Mouse (Mus musculus) myocyte (in vitro differentiated cells): ENCODE measurements around the gene Ticrr. TPM values are rescaled to one million over a fixed set of nuclear protein-coding genes. Genes with fewer than 3 reads are reported as not detected.

Experiments
- H3K27me3 ChIP-seq: one replicate; pipeline ENCODE4 v1.6.1; 2011; ENCODE audit not compliant: control insufficient read depth, insufficient read depth, insufficient read length
- H3K36me3 ChIP-seq: one replicate; pipeline ENCODE4 v1.6.1; 2011; ENCODE audit not compliant: control insufficient read depth, insufficient read depth
- H3K4me2 ChIP-seq: one replicate; pipeline ENCODE4 v1.6.1; 2011; ENCODE audit warnings: low read depth, control low read depth
- H3K4me3 ChIP-seq: one replicate; pipeline ENCODE4 v1.5.1; 2011; ENCODE audit warnings: mild to moderate bottlenecking, control low read depth, moderate library complexity
- H3K79me2 ChIP-seq: one replicate; pipeline ENCODE4 v1.6.1; 2011; ENCODE audit not compliant: control insufficient read depth, insufficient read depth
- H3ac ChIP-seq: one replicate; pipeline ENCODE4 v1.6.1; 2011; ENCODE audit not compliant: control insufficient read depth, insufficient read length
- CEBPB ChIP-seq: IDR thresholded peaks from 2 replicates; pipeline ENCODE4 v1.6.1; 2011; ENCODE audit warnings: mild to moderate bottlenecking, moderate library complexity; ENCODE audit not compliant: poor library complexity, insufficient read depth, severe bottlenecking
- E2F4 ChIP-seq: IDR thresholded peaks from one replicate; pipeline ENCODE4 v1.6.1; 2011; ENCODE audit warnings: mild to moderate bottlenecking, control low read depth, moderate library complexity; ENCODE audit not compliant: insufficient read depth
- MAX ChIP-seq: IDR thresholded peaks from one replicate; pipeline ENCODE4 v1.6.1; 2011; ENCODE audit warnings: low read depth, mild to moderate bottlenecking, control low read depth
- MYOD1 ChIP-seq, 3 experiments: IDR thresholded peaks; one replicate each; pipeline ENCODE4 v1.6.1; 2011; ENCODE audit warnings: control low read depth in 2 of 3, low read depth in 2 of 3, mild to moderate bottlenecking in 2 of 3, moderate library complexity in 1 of 3; ENCODE audit not compliant: insufficient read length in 2 of 3, control insufficient read depth in 1 of 3
- MYOG ChIP-seq, 3 experiments: IDR thresholded peaks; one replicate each; pipeline ENCODE4 v1.6.1; 2011; ENCODE audit warnings: control low read depth in 2 of 3, low read depth in 2 of 3, mild to moderate bottlenecking in 2 of 3; ENCODE audit not compliant: insufficient read length in 2 of 3, control insufficient read depth in 1 of 3, insufficient read depth in 1 of 3
- POLR2A ChIP-seq: IDR thresholded peaks from one replicate; pipeline ENCODE4 v1.6.1; 2011; ENCODE audit warnings: low read depth, mild to moderate bottlenecking, control low read depth, moderate library complexity; ENCODE audit not compliant: insufficient read length
- POLR2AphosphoS2 ChIP-seq: IDR thresholded peaks from one replicate; pipeline ENCODE4 v1.6.1; 2011; ENCODE audit warnings: low read depth, control low read depth; ENCODE audit not compliant: insufficient read length
- REST ChIP-seq: IDR thresholded peaks from one replicate; pipeline ENCODE4 v1.6.1; 2011; ENCODE audit warnings: mild to moderate bottlenecking, control low read depth, moderate library complexity; ENCODE audit not compliant: insufficient read depth, insufficient read length
- SRF ChIP-seq: IDR thresholded peaks from one replicate; pipeline ENCODE4 v1.6.1; 2011; ENCODE audit warnings: low read depth; ENCODE audit not compliant: control insufficient read depth, insufficient read length
- TCF12 ChIP-seq: IDR thresholded peaks from one replicate; pipeline ENCODE4 v1.6.1; 2011; ENCODE audit warnings: mild to moderate bottlenecking, control low read depth; ENCODE audit not compliant: poor library complexity, insufficient read depth, severe bottlenecking
- TCF3 ChIP-seq: IDR thresholded peaks from one replicate; pipeline ENCODE4 v1.6.1; 2011; ENCODE audit warnings: low read depth, control low read depth; ENCODE audit not compliant: insufficient read length
- USF1 ChIP-seq: IDR thresholded peaks from one replicate; pipeline ENCODE4 v1.6.1; 2011; ENCODE audit warnings: low read depth, mild to moderate bottlenecking, control low read depth, moderate library complexity
- polyA plus RNA-seq: library from polyadenylated mRNA; unstranded; fragments of >200 nt; fragmentation: generic; extraction: Trizol; gene quantifications from one replicate; pipeline ENCODE4 v1.2.1, GENCODE M21; 2012; ENCODE audit warnings: missing spikeins

The Ticrr gene
- polyA plus RNA-seq, 1 experiment: 1.4 TPM

DNA sequence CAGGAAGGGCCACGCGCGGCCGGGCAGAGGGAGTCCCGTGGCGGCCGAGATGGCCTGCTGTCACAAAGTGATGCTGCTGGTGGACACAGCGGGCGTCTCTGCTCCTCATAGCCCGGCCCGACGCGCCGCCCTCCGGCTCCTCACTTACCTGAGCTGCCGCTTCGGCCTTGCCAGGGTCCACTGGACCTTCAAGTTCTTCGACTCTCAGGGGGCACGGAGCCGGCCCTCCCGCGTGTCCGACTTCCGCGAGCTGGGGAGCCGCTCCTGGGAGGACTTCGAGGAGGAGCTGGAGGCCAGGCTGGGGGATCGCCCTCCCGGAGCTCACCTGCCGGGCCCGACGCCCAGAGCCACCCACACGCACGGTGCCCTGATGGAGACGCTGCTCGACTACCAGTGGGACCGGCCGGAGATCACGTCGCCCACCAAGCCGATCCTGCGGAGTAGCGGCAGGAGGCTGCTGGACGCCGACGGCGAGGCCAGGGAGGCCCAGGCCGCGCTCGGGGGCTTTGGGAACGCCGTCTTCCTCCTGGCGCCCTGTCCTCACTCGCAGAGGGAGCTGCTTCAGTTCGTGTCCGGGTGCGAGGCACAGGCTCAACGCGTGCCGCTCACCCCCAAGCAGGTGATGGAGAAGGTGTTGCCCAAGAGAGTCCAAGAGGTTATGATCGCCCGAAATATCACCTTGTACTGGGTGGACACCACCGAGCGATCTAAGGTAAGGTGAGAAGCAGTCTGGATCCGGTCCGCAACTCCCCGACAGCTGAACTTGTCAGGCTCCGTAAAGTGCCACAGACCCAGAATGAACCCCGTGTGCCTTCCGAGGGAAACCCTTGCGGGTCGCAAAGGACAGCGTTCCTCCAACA, 525 bp downstream of the Ticrr start:
- Histone ChIP-seq H3K4me3 (peak overlapping the region; percentile 56), H3ac (peak overlapping the region; percentile 22), H3K4me2 (peak overlapping the region; percentile 85), H3K36me3 (no peaks in the 10 kb centered on the region), H3K79me2 (peaks cover 43% of the 10 kb centered on the region), H3K27me3 (no peaks in the 10 kb centered on the region)
- TF ChIP-seq SRF (no peak), POLR2AphosphoS2 (no peak), MYOD1 (IDR thresholded peaks at IDR 0.05; ENCODE audit: control insufficient read depth in 1 of 3, insufficient read length in 2 of 3, low read depth in 2 of 3) (no peak), MYOG (IDR thresholded peaks at IDR 0.05; ENCODE audit: control insufficient read depth in 1 of 3, insufficient read depth in 1 of 3, insufficient read length in 2 of 3, low read depth in 2 of 3) (no peak), TCF12 (no peak), USF1 (no peak), E2F4 (no peak), CEBPB (no peak), MAX (no peak), POLR2A (no peak), REST (no peak), TCF3 (no peak)

DNA sequence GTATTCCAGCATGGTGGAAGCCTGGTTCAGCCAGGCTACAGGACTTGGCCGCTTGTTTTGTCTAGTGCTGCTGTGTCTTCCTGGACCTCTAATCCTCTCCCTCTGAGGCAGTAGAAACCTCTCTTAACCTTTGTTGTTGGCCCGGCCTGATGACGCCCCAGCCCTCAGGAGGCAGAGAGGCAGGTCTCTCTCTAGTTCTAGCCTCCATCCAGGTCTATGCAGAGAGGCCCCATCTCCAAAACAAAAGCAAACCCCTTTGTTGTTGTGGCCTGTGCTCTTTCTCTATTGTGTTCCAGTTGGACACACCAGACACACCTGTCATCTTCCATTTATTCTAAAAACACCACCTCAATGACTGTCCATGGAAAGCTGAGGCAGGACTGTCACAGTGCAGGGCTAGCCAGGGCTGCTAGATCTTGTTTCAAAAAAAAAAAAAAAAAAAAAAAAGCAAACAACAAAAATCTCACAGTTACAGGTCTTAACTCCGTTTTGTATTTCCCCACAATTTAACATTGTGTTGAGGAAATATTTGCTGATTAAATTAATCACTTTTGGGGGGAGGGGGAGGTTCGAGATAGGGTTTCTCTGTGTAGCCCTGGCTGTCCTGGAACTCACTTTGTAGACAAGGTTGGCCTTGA, 1.4 kb downstream of the Ticrr start:
- Histone ChIP-seq H3ac (peak overlapping the region; percentile 22), H3K79me2 (peaks cover 43% of the 10 kb centered on the region), H3K27me3 (no peaks in the 10 kb centered on the region), H3K36me3 (no peaks in the 10 kb centered on the region), H3K4me3 (peak overlapping the region; percentile 56), H3K4me2 (peak overlapping the region; percentile 85)
- TF ChIP-seq SRF: no peak
- TF ChIP-seq REST: no peak
- TF ChIP-seq TCF12: no peak
- TF ChIP-seq POLR2A: no peak
- TF ChIP-seq TCF3: no peak
- no peak for TF ChIP-seq E2F4
- no peak for TF ChIP-seq MYOD1 (IDR thresholded peaks at IDR 0.05; ENCODE audit: control insufficient read depth in 1 of 3, insufficient read length in 2 of 3, low read depth in 2 of 3)

DNA sequence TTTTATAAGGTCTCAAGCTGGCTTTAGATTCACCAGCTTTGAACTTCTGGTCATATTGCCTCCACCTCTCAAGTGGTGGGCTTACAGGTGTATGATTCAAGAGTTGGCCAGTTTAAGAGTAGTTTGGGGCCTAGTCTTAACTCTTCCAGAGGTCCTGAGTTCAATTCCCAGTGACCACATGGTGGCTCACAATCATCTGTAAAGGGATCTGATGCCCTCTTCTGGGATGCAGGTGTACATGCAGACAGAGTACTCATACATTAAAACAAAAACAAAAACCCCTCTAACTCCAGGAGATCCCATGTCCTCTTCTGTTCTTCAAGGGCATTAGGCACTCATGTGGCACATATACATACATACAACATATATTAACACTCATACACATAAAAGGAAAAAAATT, 6.7 kb downstream of the Ticrr start:
- Histone ChIP-seq H3ac (no peak overlapping the region), H3K4me3 (no peak overlapping the region), H3K36me3 (peaks cover 9% of the 10 kb centered on the region), H3K4me2 (no peak overlapping the region), H3K27me3 (no peaks in the 10 kb centered on the region), H3K79me2 (peaks cover 32% of the 10 kb centered on the region)
- no peak for TF ChIP-seq MAX
- TF ChIP-seq SRF: no peak

DNA sequence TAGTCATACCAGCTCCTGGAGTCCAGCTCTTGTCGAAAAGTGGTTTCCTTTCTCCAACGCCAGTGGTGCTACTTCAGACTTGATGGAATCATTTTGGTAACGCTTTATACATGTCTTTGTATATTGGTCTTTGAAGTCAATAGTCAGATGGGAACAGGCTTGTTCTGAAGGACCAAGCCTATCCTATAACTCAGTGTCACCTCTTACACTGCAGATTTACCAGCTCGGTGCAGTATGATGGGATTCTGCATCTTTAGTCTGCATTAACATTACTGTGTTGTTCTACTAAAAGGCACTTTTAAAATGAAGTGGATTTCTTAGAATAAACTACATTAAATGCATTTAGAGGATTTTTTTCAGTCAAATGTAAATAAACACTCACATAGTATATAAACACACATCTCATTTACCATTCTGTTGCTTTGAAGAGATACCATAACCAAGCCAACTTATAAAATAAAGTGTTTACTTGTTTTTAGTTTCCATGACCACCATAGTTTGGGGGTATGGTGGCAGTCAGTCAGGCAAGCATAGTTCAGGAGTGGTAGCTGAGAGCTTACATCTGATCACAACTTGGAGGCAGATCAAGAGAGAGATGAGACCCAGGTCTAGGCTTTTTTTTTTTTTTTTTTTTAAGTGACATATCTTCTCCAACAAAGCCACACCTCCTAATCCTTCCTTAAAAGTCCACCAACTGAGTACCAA, 11.1 kb downstream of the Ticrr start:
- no peaks in the 10 kb centered on the region for H3K79me2 ChIP-seq
- H3K4me2 ChIP-seq: no peak overlapping the region
- H3K36me3 ChIP-seq: peaks cover 12% of the 10 kb centered on the region
- no peaks in the 10 kb centered on the region for H3K27me3 ChIP-seq
- no peak overlapping the region for H3ac ChIP-seq
- no peak overlapping the region for H3K4me3 ChIP-seq
- no peak for TF ChIP-seq MYOG (IDR thresholded peaks at IDR 0.05; ENCODE audit: control insufficient read depth in 1 of 3, insufficient read depth in 1 of 3, insufficient read length in 2 of 3, low read depth in 2 of 3)

DNA sequence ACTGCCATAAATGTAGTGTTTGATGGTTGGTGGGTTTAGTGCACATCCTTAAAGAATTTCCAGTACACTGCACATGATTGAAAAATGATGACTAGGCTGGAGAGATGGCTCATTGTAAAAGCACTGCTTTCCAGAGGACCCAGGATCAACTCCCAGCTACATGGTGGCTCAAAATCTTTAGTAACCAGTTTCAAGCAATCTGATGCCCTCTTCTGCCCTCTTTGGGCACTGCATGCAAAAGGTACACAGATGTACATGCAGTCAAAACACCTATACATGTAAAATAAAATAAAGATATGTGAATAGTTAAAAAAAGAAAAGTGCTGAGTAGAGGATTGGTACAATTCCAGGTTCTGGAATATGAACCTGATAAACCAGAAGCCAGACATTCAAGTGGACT, 19.2 kb downstream of the Ticrr start:
- TF ChIP-seq SRF: no peak
- TF ChIP-seq POLR2AphosphoS2: no peak
- no peak for TF ChIP-seq USF1
- TF ChIP-seq MYOG (IDR thresholded peaks at IDR 0.05; ENCODE audit: control insufficient read depth in 1 of 3, insufficient read depth in 1 of 3, insufficient read length in 2 of 3, low read depth in 2 of 3): no peak
- TF ChIP-seq MYOD1 (IDR thresholded peaks at IDR 0.05; ENCODE audit: control insufficient read depth in 1 of 3, insufficient read length in 2 of 3, low read depth in 2 of 3): no peak
- TF ChIP-seq REST: no peak
- no peak for TF ChIP-seq TCF3
- no peak for TF ChIP-seq TCF12
- no peak for TF ChIP-seq CEBPB
- TF ChIP-seq E2F4: no peak
- TF ChIP-seq MAX: no peak
- no peak overlapping the region for H3K4me3 ChIP-seq

More for the DNA sequence above, 19.2 kb downstream of the Ticrr start:
- H3K4me2 ChIP-seq: no peak overlapping the region
- H3ac ChIP-seq: no peak overlapping the region
- no peaks in the 10 kb centered on the region for H3K27me3 ChIP-seq
- peaks cover 5% of the 10 kb centered on the region for H3K36me3 ChIP-seq
- H3K79me2 ChIP-seq: no peaks in the 10 kb centered on the region
